Mouse (Mus musculus): ENCODE measurements around the gene Susd2. TPM values are rescaled to one million over a fixed set of nuclear protein-coding genes. Genes with fewer than 3 reads are reported as not detected.

Susd2 gene
- polyA plus RNA-seq, 1 experiment from 2014 or later, result 1.8 TPM

DNA sequence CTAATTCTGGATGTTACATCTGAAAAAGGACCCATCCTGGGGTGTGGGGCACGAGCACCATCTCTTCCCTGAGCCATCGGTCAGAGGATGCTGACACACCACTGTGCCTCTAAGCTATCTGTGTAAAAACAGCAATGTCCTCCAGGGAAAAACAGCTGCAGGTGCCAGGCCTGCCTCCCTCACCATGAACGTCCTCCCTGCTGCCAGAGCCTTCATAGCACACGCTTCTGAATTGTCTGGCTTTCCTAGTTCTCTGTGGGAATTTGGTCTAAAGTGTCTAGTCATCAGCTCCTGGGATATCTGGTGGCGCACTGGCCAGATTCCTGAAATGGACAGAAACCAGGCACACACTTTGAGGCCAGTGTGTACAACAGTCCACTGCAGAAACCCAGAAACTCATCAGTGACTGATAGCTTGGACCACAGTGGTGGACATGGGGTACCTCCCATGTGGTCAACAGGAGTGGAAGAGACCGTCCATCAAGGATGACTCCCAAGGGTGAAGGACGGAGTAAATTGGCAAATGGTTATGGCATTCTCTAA lies 43.5 kb downstream of the Susd2 start:
- Histone ChIP-seq H3K9me3 (peaks cover 13% of the 10 kb centered on the region), H3K27me3 (replicated peaks; ENCODE audit: low read depth, poor library complexity, severe bottlenecking) (no peaks in the 10 kb centered on the region), H3K4me1 (no peaks in the 10 kb centered on the region), H3K4me3 (no peak overlapping the region), H3K36me3 (replicated peaks) (no peaks in the 10 kb centered on the region), H3K27ac (replicated peaks) (no peak overlapping the region)
- DNase-seq (ENCODE audit: low spot score), result no peak
- WGBS, result 88% methylated on average over 7 of the region's 7 CpGs

- 88% methylated on average over 8 of the region's 8 CpGs for WGBS
- DNase-seq (ENCODE audit: low spot score), result no peak
- Histone ChIP-seq H3K9me3 (peaks cover 13% of the 10 kb centered on the region), H3K4me3 (no peak overlapping the region), H3K27ac (replicated peaks) (no peak overlapping the region), H3K4me1 (no peaks in the 10 kb centered on the region), H3K27me3 (replicated peaks; ENCODE audit: low read depth, poor library complexity, severe bottlenecking) (no peaks in the 10 kb centered on the region), H3K36me3 (replicated peaks) (no peaks in the 10 kb centered on the region)
Measured at GRCm38 (mm10) chr10:75595981-75596380, 47.8 kb downstream of the Susd2 start.

- H3K27ac ChIP-seq (replicated peaks), result no peak overlapping the region
- no peak for DNase-seq (ENCODE audit: low spot score)
- H3K9me3 ChIP-seq, result peaks cover 9% of the 10 kb centered on the region
- WGBS, result 83% methylated on average over 7 of the region's 7 CpGs
- peaks cover 19% of the 10 kb centered on the region for H3K4me1 ChIP-seq
- H3K27me3 ChIP-seq (replicated peaks; ENCODE audit: low read depth, poor library complexity, severe bottlenecking), result no peaks in the 10 kb centered on the region
- H3K36me3 ChIP-seq (replicated peaks), result no peaks in the 10 kb centered on the region
- no peak overlapping the region for H3K4me3 ChIP-seq
Measured at GRCm38 (mm10) chr10:75592585-75592984, 51.2 kb downstream of the Susd2 start.

DNA sequence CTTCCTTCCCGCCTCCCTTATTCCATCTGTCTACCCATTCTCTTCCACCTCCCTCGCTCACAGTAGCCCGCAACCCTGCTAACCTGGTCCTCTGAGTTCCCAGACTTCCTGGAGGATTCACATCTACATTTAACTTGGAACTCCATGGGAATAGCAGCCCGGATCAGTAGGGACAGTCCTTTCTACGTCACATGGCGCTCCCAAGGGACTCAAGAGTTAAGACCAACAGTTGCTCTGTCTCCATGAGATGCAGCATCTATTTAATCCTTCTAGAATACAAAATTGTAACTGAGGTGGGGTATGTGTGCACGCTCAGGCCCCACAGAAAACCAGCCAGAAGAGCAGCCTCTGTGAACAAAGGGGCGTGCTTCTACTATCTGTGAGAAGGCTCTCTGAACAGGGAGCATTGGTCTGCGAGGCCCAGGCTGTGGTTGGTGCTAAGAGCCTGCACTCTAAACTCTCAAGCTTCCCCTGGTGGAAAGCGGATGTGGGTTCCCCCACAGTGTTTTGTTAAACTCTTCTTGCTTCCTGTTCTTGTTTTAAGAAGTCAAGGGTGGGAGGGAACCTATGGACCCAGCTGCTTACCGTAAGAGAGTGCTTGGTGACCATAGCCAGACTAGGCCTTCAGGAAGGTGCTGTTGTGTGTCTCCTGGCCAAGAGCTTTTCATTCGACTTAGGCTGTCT lies 52.5 kb downstream of the Susd2 start:
- H3K27ac ChIP-seq (replicated peaks), result 0 out of 2 replicates have a peak overlapping the region, but pooled peaks have one; percentile 26
- H3K36me3 ChIP-seq (replicated peaks), result no peaks in the 10 kb centered on the region

GRCm38 (mm10) chr10:75589651-75590050 lies 54.2 kb downstream of the Susd2 start:
- H3K27me3 ChIP-seq (replicated peaks; ENCODE audit: low read depth, poor library complexity, severe bottlenecking), result peaks cover 13% of the 10 kb centered on the region
- H3K4me1 ChIP-seq, result peaks cover 22% of the 10 kb centered on the region
- no peak for DNase-seq (ENCODE audit: low spot score)
- H3K36me3 ChIP-seq (replicated peaks), result no peaks in the 10 kb centered on the region
- H3K9me3 ChIP-seq, result no peaks in the 10 kb centered on the region
- 0 out of 2 replicates have a peak overlapping the region, but pooled peaks have one; percentile 8 for H3K4me3 ChIP-seq
- peak overlapping the region; percentile 60 for H3K27ac ChIP-seq (replicated peaks)
- WGBS, result 84% methylated on average over 16 of the region's 16 CpGs

More for the DNA sequence above, 52.5 kb downstream of the Susd2 start:
- Histone ChIP-seq H3K4me1 (peaks cover 22% of the 10 kb centered on the region), H3K27me3 (replicated peaks; ENCODE audit: low read depth, poor library complexity, severe bottlenecking) (no peaks in the 10 kb centered on the region), H3K4me3 (no peak overlapping the region), H3K9me3 (no peaks in the 10 kb centered on the region)
- 79% methylated on average over 12 of the region's 12 CpGs for WGBS
- DNase-seq (ENCODE audit: low spot score), result no peak

DNA sequence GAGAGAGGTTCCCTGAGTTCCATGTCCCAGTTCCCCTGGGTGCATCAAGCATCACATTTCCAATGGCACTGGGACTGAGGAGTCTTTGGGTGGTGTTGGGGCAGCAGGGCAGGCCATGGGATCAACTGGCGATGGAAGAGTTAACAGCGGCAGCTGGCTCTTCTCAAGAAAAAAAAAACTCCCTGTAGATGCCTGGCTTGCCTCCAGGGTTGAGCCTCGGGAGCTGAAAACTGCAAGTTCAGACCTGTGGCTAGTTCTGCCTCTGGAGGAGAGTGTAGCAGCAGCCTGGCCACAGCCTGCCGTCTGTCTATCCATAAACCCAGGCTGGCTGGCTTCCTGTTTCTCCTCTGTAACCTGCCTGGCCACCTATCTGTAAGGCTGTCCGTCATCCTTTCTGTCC lies 54.7 kb downstream of the Susd2 start, which contains the start of gene Ggt5:
Gene Ggt5 (plus strand): TSS at position 212 of the 400 bp plus-strand sequence.
- peaks cover 18% of the 10 kb centered on the region for H3K27me3 ChIP-seq (replicated peaks; ENCODE audit: low read depth, poor library complexity, severe bottlenecking)
- H3K36me3 ChIP-seq (replicated peaks), result no peaks in the 10 kb centered on the region
- 0 out of 2 replicates have a peak within 1 kb of the TSS, but pooled peaks have one; percentile 8 for H3K4me3 ChIP-seq
- 38% methylated on average over 5 of the region's 5 CpGs for WGBS
- H3K27ac ChIP-seq (replicated peaks), result peak within 1 kb of the TSS; percentile 60
- DNase-seq (ENCODE audit: low spot score), result peak; percentile 56
- H3K9me3 ChIP-seq, result no peaks in the 10 kb centered on the region
- H3K4me1 ChIP-seq, result peaks cover 22% of the 10 kb centered on the region

DNA sequence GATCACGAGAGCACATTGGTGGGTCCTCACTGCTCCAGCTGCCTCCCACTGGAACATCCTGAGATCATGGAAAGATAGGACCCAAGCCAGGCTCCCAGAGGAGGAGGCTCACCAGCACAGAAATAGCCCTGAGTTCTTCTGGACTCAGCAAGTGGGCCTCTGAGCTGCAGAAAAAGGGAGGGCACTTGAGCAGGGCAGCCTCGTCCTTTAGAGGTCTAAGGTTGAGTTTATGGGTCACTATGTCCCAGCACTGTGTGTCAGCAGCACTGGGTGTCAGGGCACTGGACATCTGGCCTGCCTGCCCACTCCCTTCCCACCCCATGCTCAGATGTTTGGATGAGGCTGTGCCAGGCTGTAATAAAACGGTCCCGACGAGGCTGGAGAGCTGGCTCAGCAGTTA lies 55.5 kb downstream of the Susd2 start:
- H3K4me3 ChIP-seq, result no peak overlapping the region
- H3K9me3 ChIP-seq, result no peaks in the 10 kb centered on the region
- H3K4me1 ChIP-seq, result peaks cover 22% of the 10 kb centered on the region
- WGBS, result 80% methylated on average over 5 of the region's 5 CpGs
- H3K36me3 ChIP-seq (replicated peaks), result no peaks in the 10 kb centered on the region
- H3K27me3 ChIP-seq (replicated peaks; ENCODE audit: low read depth, poor library complexity, severe bottlenecking), result peaks cover 18% of the 10 kb centered on the region
- DNase-seq (ENCODE audit: low spot score), result no peak
- H3K27ac ChIP-seq (replicated peaks), result no peak overlapping the region

DNA sequence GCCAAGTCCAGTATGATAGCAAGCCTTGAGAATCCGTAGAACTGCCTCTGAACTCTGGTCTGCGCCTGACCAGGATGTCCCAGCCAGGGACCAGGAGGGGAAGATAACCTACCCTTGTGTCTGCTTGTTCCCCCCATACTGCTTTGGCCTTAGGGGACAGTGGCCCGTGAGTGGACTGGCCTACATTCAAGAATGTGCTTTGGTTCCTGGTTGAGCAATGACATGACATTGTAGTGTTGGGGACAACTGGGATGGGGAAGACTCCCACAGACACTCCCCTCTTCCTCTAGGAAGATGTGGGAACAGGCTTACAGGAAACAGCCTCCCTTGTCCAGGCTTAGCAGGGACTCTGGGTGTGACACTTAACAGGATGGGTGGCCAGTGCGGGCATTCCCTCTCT lies 56.0 kb downstream of the Susd2 start:
- no peak for DNase-seq (ENCODE audit: low spot score)
- Histone ChIP-seq H3K36me3 (replicated peaks) (no peaks in the 10 kb centered on the region), H3K27ac (replicated peaks) (no peak overlapping the region), H3K4me1 (peaks cover 22% of the 10 kb centered on the region), H3K9me3 (no peaks in the 10 kb centered on the region), H3K27me3 (replicated peaks; ENCODE audit: low read depth, poor library complexity, severe bottlenecking) (peaks cover 18% of the 10 kb centered on the region), H3K4me3 (no peak overlapping the region)
- WGBS, result 82% methylated on average over 4 of the region's 4 CpGs

Other genes starting within 250 kb of the Susd2 start
- gene Upb1, start 242.9 kb downstream of the Susd2 start, polyA plus RNA-seq (2016; fragmentation: Nextera tagmentation; extraction: Ambion mirVana), result 0.14 TPM in 1 of 2 replicates, not detected in the other
- 297 and 303 TPM in 2 replicates for gene Snrpd3, start 126.5 kb downstream of the Susd2 start, polyA plus RNA-seq (2016; fragmentation: Nextera tagmentation; extraction: Ambion mirVana)
- 30.0 and 31.9 TPM in 2 replicates for gene Gucd1, start 126.0 kb downstream of the Susd2 start, polyA plus RNA-seq (2016; fragmentation: Nextera tagmentation; extraction: Ambion mirVana)
- 1.6 and 2.3 TPM in 2 replicates for gene Lrrc75b, start 83.7 kb downstream of the Susd2 start, polyA plus RNA-seq (2016; fragmentation: Nextera tagmentation; extraction: Ambion mirVana)
- gene Ggt1, start 82.4 kb downstream of the Susd2 start, polyA plus RNA-seq (2016; fragmentation: Nextera tagmentation; extraction: Ambion mirVana), result 1.5 and 2.3 TPM in 2 replicates
- 0.75 and 0.77 TPM in 2 replicates for gene Ggt5, start 54.7 kb downstream of the Susd2 start, polyA plus RNA-seq (2016; fragmentation: Nextera tagmentation; extraction: Ambion mirVana)
- 32.5 and 39.0 TPM in 2 replicates for gene Cabin1, start 120.3 kb upstream of the Susd2 start, polyA plus RNA-seq (2016; fragmentation: Nextera tagmentation; extraction: Ambion mirVana)
- gene Ddt, start 129.4 kb upstream of the Susd2 start, polyA plus RNA-seq (2016; fragmentation: Nextera tagmentation; extraction: Ambion mirVana), result 93.8 and 103 TPM in 2 replicates
- not detected in 2 replicates for gene Gm20441, start 136.9 kb upstream of the Susd2 start, polyA plus RNA-seq (2016; fragmentation: Nextera tagmentation; extraction: Ambion mirVana)
- gene Gstt3, start 137.4 kb upstream of the Susd2 start, polyA plus RNA-seq (2016; fragmentation: Nextera tagmentation; extraction: Ambion mirVana), result 2.4 and 4.3 TPM in 2 replicates
- 3.0 and 4.3 TPM in 2 replicates for gene Gstt1, start 154.6 kb upstream of the Susd2 start, polyA plus RNA-seq (2016; fragmentation: Nextera tagmentation; extraction: Ambion mirVana)
- gene Gstt4, start 178.5 kb upstream of the Susd2 start, polyA plus RNA-seq (2016; fragmentation: Nextera tagmentation; extraction: Ambion mirVana), result 0.21 TPM in 1 of 2 replicates, not detected in the other
- gene Gstt2, start 193.4 kb upstream of the Susd2 start, polyA plus RNA-seq (2016; fragmentation: Nextera tagmentation; extraction: Ambion mirVana), result 6.8 and 8.5 TPM in 2 replicates
- gene Mif, start 216.2 kb upstream of the Susd2 start, polyA plus RNA-seq (2016; fragmentation: Nextera tagmentation; extraction: Ambion mirVana), result 3,361 and 3,650 TPM in 2 replicates
- 2.3 and 3.0 TPM in 2 replicates for gene Derl3, start 249.4 kb upstream of the Susd2 start, polyA plus RNA-seq (2016; fragmentation: Nextera tagmentation; extraction: Ambion mirVana)